Mouse (Mus musculus) C2C12 (cell line): ENCODE data around the gene Csf2rb2.

Experiments
- CTCF ChIP-seq: IDR thresholded peaks from one replicate; pipeline ENCODE4 v1.5.1; 2011; ENCODE audit not compliant: control insufficient read depth, insufficient read depth, insufficient read length
- MAX ChIP-seq: IDR thresholded peaks from one replicate; pipeline ENCODE4 v1.6.1; 2011; ENCODE audit warnings: mild to moderate bottlenecking, control low read depth
- MYOD1 ChIP-seq: IDR thresholded peaks from one replicate; pipeline ENCODE4 v1.6.1; 2011; ENCODE audit warnings: low read depth; ENCODE audit not compliant: control insufficient read depth, insufficient read length
- USF1 ChIP-seq: IDR thresholded peaks from one replicate; pipeline ENCODE4 v1.6.1; 2011; ENCODE audit warnings: low read depth, mild to moderate bottlenecking, control low read depth, moderate library complexity

GRCm38 (mm10) chr15:78241335-78241734 is 64.2 kb downstream of the Csf2rb2 start:
- TF ChIP-seq CTCF: no peak
- TF ChIP-seq MAX: no peak
- TF ChIP-seq MYOD1: no peak
- TF ChIP-seq USF1: no peak
